Mouse (Mus musculus): ENCODE results near the gene Ptpro.

The Ptpro gene

DNA sequence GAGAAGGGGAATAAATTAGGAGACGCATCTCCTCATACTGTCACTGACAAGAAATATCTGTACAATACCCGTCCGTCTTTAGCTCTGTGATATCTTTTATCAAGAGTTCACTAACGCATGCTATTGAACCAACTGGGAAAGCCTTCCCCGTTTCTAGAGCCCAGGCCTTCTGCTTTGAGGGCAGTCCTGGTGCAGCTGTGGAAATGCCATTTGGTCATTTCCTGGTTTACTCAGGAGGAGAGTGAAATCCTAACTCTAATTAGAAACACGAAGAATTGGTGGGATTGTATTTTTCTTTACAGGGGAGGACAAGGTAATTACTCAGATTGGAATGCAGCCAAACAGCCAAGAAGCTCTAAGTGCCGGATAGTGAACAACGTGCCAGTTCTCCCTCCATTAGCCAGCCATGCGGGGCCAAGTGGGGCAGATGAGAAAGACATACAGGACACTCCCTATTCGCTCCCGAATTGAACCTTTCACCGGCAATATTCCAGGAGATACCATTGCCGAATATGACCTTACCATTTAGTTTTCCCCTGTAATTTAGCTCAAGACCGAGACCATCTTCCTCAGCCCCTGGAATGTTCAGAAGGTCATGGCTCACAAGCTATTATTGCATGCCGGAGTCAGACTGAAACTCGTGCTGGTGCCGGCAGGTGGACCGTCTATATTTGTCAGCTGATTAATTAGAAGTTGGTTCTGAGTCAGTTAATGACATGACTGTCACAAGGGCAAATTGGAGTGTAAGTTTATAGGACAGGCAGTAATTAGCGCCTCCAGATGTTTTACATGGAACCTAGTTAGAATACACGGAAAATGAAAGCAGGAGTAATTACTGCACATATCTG lies 43.1 kb downstream of the Ptpro start:
- DNase-seq (ENCODE audit: low spot score) = no peak

DNA sequence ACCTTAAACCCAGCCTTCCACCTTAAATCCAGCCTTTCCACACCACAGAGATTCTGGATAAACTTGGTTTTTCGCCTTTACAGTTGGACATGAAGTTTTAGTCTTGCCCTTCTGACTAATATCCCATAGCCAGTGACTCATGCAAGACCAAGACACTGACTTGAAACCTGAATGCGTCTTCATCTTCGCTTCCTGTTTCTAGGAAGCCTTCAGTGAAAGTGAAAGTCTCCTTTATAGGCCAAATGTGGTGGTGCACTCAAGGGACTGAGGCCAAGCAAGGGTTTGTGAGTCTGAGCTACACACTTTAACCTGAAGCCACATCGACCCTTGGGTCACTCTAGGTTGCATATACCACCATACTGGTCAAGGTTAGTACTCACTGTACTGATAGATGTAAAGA lies 50.4 kb downstream of the Ptpro start:
- no peak for DNase-seq (ENCODE audit: low spot score)

DNA sequence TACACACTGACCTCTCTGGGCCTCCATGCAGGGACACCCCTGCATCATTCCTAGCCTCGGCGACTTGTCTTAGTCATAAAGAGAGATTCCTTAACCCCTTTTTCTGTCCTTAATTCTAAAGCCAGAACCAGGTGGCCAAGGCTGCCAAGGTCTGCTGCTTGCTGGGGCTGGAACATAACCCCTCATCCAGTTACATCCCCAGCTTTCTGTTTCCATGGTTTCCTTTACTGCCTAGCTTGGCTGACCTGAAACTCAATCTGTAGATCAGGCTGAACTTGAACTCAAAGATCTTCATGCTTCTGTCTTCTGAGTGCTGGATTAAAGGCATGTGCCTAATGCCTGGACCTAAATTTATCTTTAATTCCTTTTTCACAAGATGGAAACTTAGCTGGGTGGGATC lies 51.7 kb downstream of the Ptpro start:
- no peak for DNase-seq (ENCODE audit: low spot score)

DNA sequence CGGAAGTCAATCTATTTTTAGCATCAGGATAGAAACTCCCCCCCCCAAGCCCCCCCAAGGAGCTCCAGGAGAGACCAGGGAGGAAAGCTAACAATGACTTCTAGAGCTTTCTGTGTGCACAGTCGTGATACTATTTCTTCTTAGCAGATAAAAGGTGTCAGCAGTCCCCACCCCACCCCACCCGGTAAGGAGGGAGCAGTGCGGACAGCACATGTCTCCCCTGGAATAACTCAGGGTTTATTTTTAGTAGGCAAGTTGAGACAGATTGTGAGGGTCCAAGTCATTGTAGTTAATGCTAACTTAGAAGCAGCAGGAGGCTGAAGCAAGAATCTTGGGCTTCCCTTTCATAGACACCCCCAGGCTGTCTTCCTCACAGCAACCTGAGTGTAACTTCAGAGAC lies 63.1 kb downstream of the Ptpro start:
- no peak for DNase-seq (ENCODE audit: low spot score)

DNA sequence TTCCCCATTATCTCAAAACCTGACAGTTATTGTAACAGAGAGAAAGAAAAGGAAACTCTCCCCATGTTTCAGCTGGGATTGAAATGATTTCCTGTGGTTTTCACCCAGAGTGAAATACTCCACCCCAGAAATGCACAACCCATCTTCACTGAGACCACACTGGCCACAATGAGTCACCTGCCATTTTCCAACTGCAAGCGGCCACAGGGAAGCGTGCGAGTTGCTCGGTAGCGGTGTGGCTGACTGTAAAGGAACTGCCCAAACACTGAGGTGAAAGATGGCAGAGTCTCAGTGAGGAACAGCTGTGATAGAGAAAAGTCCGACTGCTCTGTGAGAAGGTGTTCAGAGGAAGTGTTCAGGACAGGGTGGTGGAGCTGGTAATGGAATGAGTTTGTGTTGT lies 64.2 kb downstream of the Ptpro start:
- DNase-seq (ENCODE audit: low spot score) = no peak

DNA sequence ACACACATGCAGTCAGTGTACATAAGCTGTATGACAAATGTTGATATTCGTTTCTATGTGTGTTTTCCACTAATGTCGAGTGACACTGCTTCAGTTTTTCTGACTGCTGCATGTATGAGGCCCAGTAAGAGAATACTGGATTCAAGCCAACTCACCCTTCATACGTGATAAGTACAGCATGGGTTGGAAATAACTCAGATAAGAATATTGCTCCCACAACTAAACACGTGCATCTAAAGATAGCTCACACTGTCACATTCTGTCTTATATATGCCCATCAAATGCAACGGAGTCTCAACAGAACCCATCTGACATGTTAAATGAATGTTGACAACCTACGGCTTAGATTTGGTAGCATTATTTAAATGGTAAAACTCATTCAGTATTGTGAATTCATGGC lies 65.4 kb downstream of the Ptpro start:
- DNase-seq (ENCODE audit: low spot score) = no peak

DNA sequence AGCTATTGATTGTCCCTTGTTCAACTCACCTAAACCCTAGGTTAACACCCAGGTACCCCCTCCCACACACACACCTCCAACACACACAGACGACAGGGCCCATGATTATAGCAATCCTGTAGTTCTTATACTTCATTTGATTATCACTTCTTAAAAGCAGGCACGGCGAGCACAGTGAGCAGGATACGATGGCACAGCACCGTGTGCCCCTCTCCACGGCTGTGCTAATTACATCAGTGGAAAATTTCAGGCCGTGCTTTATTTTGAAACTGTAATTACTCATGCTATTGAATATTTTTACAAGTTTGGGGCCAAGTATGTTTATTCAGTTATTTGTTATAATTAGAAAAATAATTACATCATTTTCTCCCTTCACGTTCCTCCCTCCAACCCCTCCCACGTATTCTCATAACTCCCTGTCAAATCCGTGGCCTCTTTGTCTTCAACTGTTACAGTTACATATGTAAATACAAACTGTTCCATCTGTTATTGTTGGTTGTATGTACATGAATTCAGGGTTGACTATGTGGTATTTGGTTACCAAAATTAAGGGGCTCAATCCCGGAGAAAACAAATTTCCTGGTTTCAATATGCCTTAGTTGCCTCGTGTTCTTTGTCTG lies 66.2 kb downstream of the Ptpro start:
- DNase-seq (ENCODE audit: low spot score) = no peak

DNA sequence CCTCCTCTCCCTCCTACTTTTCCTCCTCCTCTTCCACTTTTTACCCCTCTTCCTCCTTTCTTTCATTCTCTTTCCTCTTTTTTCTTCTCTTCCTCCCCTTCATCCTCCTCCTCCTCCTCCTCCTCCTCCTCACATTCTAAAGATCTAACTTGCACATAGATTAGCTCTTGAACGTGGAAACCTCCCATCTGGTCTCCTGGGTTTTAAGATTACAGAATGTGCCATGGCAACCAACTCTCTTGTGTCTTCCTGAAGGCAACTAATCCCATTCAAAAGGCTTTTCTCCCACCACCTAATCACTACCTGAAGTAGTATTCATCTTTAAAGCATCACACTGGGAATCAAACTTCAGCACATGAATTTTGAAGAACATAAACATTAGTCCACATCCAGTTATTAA lies 67.5 kb downstream of the Ptpro start:
- DNase-seq (ENCODE audit: low spot score) = no peak

DNA sequence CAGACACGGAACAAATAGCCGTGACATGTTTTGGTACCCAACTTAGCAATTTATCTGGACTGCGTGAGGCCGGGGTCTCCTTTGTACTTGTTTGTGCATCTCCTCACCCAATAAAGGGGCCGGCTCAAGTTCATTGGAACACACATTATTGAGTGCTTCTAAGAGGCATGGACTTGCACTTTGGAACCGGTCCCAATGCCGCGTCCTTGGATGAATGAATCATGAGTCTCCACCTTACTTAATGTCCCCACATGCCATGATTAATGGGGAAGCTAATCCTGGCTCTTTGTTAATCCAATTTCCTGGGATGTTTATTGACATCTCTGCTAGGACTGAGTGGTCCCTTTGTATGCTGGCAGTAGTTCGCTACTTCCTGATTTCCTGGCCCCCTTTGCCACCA lies 75.6 kb downstream of the Ptpro start:
- no peak for DNase-seq (ENCODE audit: low spot score)

DNA sequence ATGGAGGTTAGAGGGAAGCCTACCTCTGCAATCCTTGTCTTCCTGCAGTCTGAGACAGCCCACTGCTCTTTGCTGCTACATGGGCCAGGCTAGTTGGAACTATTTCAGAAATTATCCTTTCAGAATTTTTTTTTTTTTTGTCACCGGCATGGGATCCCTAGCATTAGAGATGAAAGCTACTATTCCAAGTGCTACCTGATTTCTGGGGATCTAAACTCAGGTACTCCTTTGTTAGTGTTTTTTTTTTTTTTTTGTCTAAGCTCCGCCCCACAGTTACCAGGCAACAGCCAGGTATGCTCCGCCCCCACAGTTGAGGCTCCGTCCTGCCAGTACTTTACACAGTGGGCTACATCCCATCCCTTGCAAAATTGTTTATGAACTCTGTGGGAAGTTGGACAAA lies 76.1 kb downstream of the Ptpro start:
- DNase-seq (ENCODE audit: low spot score) = no peak

DNA sequence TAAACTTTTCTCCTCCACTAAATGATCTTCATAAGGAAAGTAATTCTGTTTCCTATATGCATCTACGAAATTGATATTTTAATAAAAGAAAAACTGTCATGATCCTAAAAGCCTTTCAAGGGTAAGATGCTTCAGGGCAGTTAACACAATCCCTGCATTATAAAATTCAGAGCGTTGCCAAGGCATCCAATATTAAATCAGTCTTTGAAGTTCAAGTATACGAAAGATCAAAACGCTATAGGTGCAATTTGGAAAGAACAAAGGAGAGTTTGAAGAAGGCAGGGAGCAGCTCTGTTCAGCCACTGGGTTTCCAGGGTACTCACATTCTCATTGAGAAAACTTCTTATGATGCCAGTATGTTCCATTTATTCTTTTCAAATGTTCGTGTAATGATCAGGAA lies 78.7 kb downstream of the Ptpro start:
- no peak for DNase-seq (ENCODE audit: low spot score)

DNA sequence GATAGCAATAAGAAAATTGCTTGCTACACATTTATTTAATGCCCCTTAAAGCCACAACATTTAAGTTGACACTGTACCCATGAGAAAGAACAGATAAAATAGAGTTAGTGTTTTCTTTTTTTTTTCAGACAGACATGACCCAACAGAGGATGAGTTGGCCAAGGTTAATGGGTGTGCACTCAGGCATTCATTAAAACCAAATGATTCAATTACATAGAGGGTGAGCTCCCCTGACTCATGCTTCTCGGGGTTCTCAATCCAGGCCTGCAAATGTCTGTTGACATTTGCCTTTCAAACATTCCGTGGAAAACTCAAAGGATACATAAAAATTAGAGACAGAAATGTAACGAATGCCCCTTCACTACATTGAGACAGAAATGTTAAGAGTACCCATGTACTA lies 79.7 kb downstream of the Ptpro start:
- no peak for DNase-seq (ENCODE audit: low spot score)

DNA sequence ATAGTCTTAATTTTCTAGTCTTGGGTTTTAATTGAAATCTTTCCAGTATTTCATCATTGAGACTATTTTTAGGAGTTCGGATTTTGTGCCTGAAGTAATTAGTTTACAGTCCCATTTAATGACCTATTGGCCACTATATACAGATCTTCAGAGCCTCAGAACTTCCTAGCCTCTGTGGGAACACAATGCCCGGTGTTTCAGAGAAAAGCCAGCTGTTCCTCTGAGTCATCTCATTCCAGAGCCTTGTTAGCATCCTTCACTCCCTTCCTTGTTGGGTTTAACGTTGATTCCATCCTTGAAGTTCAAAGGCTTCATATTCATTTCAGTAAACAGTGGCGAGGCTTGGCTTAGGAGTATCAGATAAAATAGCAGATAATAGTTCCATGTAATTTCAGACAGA lies 87.0 kb downstream of the Ptpro start:
- no peak for DNase-seq (ENCODE audit: low spot score)

DNA sequence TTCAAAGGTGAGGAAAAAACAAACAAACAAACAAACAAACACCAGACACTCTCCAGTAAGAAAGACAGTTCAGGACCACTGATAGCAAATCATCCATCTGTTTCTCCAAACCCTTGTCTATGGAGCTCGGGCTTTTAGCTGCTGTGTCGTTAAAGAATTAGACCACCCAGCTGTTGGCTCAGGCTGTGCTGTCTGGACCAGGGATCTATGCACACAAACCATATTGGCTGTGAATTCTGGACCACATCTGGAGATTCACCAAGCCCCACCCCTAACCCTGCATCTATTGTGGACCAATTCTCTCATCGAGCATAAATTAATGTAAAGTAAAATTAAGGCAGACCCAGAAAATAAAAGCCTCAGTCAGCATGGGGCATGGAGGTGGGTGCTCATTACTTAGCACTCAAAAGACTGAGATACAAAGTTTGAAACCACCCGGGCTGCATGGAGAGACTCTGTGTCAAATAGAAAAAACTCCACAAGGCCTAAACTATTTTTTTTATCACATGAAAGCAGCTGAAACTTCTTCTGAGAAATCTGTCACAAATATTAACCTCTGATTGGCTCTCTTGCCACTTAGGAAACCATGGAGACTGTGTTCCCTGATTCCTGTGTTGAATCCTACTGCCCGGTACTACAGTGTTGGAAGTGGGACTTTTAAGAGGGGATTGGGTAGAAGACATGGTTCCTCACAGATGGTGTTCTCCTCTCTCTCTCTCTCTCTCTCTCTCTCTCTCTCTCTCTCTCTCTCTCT lies 91.7 kb downstream of the Ptpro start:
- no peak for DNase-seq (ENCODE audit: low spot score)

DNA sequence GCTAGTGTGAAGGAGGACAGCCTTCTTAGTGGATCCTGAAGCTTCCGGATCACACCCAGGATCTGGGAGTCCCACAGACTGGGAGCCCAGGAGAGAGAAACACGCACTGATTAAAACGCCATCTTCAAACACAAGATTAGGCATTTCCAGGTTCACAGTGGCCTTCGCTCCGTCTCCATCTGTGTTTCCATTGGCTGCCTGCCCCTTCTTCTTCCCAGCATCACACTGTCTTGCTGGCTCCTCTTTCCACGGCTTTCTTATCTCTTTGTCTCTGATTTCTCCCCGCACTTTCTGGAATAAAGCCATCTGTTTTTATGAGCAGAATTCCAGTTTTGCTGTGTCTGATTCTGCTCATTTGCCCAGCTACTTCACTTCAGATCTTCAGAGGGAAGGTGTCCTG lies 108.0 kb downstream of the Ptpro start:
- DNase-seq (ENCODE audit: low spot score) = no peak

DNA sequence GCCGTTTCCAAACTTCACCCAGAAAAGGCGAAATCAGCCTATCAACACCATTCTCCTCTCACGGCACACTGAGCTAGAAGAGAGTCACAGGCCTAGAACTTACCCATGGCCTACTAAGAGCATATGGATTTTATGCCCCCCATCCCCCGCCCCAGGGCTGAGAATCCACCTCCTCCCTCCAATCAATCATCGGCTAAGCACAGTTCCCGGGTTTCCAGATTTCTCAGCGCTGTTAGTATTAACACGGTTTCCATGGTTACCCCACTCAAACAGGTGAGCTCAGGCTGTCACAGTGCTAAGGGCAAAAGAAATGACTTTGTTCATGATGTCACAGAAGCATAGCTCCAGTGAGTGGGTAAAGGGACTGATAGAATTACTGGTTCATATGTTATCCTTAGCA lies 110.1 kb downstream of the Ptpro start:
- DNase-seq (ENCODE audit: low spot score) = no peak

DNA sequence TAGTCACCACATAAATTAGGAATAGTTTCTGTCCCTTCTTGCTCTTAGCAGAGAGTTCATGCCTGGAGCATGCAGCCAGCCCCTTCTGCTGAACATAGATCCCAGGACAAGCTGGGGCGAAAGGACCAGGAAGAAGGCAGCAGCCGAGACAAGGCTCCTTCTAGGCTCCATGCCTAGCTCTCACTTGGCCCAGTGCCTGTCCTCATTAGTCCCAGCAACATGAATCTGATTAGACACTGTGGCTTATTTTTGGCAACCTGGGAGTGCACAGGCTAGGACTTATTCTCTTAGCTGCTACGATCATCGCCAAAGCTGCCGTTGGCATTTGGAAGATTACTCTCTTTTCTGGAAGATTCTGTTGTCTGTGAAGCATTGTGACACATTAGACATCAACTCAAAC lies 112.6 kb downstream of the Ptpro start:
- DNase-seq (ENCODE audit: low spot score) = no peak

DNA sequence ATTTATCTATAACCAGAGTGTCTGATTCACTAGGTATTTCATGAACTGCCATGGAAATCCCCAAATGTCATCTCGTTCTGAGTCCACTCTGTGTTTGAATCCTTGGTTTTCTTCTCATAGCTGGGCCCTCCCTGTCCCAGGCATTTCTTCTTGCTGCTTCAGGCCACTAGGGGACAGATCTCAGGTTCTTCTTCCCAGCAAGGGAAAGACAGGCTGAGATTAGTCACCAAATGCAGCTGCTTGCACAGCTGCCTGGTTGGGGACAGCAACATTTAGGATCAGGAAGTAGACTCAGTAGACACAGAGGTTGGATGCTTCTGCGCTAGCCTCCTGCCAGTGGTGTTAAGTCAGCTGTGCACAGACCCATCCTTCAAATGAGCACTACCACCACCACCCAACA lies 113.5 kb downstream of the Ptpro start:
- no peak for DNase-seq (ENCODE audit: low spot score)

DNA sequence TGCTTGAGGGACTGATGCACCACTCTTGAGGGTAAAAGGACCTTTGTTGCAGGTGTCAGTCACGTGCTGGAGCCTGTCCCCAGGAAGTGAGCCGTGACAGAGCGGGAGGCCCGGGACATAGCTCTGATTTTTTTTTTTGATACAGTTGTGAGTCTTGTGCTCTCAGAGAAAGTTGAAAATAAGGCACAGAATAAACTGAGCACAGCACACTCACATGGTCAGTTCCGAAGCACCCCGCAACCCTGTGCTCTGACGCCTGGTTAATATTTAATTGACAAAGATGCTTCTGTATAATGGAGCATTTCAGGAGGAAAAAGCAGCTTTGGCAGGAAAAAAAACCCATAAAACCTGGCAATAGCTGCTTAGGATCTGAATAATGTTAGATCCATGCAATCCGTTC lies 118.6 kb downstream of the Ptpro start:
- DNase-seq (ENCODE audit: low spot score) = no peak

DNA sequence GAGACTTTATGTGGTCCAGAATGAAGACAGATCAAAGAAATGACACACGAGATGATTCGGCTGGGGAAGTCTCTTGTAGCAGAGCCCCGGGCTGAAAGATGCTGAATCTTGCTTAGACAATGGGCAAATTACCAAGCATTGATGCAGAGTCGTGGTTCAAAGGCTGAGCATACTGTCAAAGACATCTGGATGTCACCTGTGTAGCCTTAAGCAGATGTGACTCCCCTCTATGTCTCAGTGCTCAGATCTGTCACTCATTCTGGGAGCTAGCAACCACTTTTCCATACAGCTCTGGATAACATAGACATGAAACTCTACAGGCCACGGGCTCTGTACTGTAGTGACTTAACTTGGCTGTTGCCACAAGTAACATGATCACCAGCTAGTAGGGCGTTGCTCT lies 119.3 kb downstream of the Ptpro start:
- no peak for DNase-seq (ENCODE audit: low spot score)

DNA sequence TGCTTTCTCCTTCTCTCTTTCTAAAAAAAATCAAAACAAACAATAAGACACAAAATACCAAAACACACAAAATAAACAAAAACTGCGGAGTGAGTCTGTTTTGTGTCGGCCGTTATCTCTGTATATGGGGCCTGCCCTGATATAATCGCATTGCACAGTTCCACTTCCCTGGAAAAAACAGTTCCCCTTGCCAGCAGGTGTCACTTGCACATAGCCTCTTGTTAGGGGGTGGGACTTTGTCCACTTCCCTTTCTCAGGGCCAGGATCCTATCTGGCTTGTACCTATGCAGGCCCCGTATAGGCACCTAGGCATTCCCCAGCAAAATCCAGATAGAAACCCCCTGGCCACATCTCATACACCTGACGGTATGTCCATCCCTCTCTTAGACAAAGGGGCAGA lies 121.8 kb downstream of the Ptpro start:
- DNase-seq (ENCODE audit: low spot score) = no peak

DNA sequence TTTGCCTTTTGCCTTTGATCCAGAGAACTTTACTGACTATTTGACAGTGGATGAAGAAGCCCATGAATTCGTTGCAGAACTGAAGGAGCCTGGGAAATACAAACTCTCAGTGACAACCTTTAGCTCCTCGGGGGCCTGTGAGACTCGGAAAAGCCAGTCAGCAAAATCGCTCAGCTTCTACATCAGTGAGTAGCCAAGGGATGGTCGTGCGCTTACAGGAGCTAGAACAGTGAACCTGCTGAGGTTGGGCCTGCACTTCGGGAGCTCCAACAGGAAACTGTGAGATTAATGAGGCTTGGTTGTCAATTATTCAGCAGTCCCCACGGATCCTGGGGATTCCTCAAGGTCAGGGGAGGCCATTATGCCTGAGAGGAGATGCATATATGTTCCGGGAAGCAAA lies 130.4 kb downstream of the Ptpro start:
- no peak for DNase-seq (ENCODE audit: low spot score)

DNA sequence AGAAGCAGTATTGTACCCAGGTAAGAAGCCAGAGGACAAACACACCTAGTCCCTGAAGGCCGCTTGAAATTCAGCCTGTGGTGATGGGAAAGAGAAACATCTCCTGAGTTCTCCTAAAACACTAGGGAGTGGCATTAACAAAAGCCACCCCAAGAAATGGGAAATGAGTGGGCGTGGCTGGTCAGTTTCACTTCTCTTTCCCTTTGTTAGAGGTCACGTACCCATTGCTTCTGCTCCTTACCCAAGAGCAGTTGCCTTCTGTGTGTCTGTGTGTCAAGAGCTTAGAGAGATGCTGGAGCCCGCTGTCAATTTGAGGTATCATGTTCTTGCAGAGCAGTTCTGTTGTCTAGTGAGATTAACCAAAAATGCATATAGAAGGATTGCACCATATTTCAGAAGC lies 134.2 kb downstream of the Ptpro start:
- no peak for DNase-seq (ENCODE audit: low spot score)
